Comparison of ENCODE assay signal across 8 mouse cellular contexts in genomic region chr7:55842504-55843152, GRCm38 (mm10). TPM values are rescaled to one million over a fixed set of nuclear protein-coding genes. Genes with fewer than 3 reads are reported as not detected.
DNase-seq lines count a peak whose midpoint lies in the region; ATAC-seq and TF ChIP-seq lines count a peak whose summit lies in the region.

No protein-coding gene starts in this region.

- TF ChIP-seq CTCF in lung, adult 2 months (IDR thresholded peaks at IDR 0.05; ENCODE audit: insufficient read depth, low read length) = no peak

- no peak for ATAC-seq in embryonic facial prominence, embryonic 12.5 days (ENCODE audit: insufficient number of reproducible peaks, insufficient read depth, low FRiP score, low TSS enrichment)
- peak; percentile 73 for ATAC-seq in intestine, embryonic 15.5 days

- H3K9me3 ChIP-seq in embryonic facial prominence, embryonic 12.5 days = no peaks in the 10 kb centered on the region
- H3K9me3 ChIP-seq in intestine, embryonic 15.5 days = no peaks in the 10 kb centered on the region

- H3K27ac ChIP-seq in embryonic facial prominence, embryonic 12.5 days = peak overlapping the region; percentile 97
- peak overlapping the region; percentile 97 for H3K27ac ChIP-seq in intestine, embryonic 15.5 days

- H3K27me3 ChIP-seq in embryonic facial prominence, embryonic 12.5 days = no peaks in the 10 kb centered on the region
- no peaks in the 10 kb centered on the region for H3K27me3 ChIP-seq in intestine, embryonic 15.5 days (replicated peaks)

- peak overlapping the region; percentile 78 for H3K4me2 ChIP-seq in embryonic facial prominence, embryonic 12.5 days (replicated peaks)
- H3K4me2 ChIP-seq in intestine, embryonic 15.5 days (replicated peaks) = peak overlapping the region; percentile 78

- peaks cover 3% of the 10 kb centered on the region; the same call in 1 of the 2 replicates for H3K4me1 ChIP-seq in lung, adult 2 months (ENCODE audit: control insufficient read depth, insufficient read depth, low read length)
- H3K4me1 ChIP-seq in embryonic facial prominence, embryonic 12.5 days = peaks cover 7% of the 10 kb centered on the region; the same call in 1 of the 2 replicates
- H3K4me1 ChIP-seq in intestine, embryonic 15.5 days (replicated peaks) = peaks cover 7% of the 10 kb centered on the region; the same call in 1 of the 2 replicates

- peak overlapping the region; percentile 85 for H3K9ac ChIP-seq in embryonic facial prominence, embryonic 12.5 days
- H3K9ac ChIP-seq in intestine, embryonic 15.5 days = peak overlapping the region; percentile 91

- H3K36me3 ChIP-seq in embryonic facial prominence, embryonic 12.5 days = no peaks in the 10 kb centered on the region
- H3K36me3 ChIP-seq in intestine, embryonic 15.5 days = no peaks in the 10 kb centered on the region

- DNase-seq in adrenal gland, postnatal 10 days = peak; percentile 25
- DNase-seq in adrenal gland, postnatal 4 days (ENCODE audit: low spot score in 2 of 2) = no peak
- no peak for DNase-seq in lung, adult 2 months
- DNase-seq in lung, postnatal 4 days = no peak
- peak; percentile 45 for DNase-seq in mesoderm, embryonic 11.5 days (ENCODE audit: low read depth, low spot score)
- DNase-seq in T-cell, adult 2 months (ENCODE audit: low spot score) = no peak

- TF ChIP-seq POLR2A in lung, adult 2 months (IDR thresholded peaks at IDR 0.05; ENCODE audit: borderline replicate concordance, extremely low read depth, low read depth, low read length) = no peak

- peak overlapping the region; percentile 81 for H3K4me3 ChIP-seq in lung, adult 2 months (replicated peaks; ENCODE audit: extremely low read depth, low read depth, low read length)
- H3K4me3 ChIP-seq in embryonic facial prominence, embryonic 12.5 days = peak overlapping the region; percentile 82
- peak overlapping the region; percentile 90 for H3K4me3 ChIP-seq in intestine, embryonic 15.5 days (replicated peaks)

- WGBS in lung, adult 2 months = under 1% methylated on average over 40 of the region's 40 CpGs
- 1% methylated on average over 40 of the region's 40 CpGs for WGBS in embryonic facial prominence, embryonic 12.5 days
- under 1% methylated on average over 40 of the region's 40 CpGs for WGBS in intestine, embryonic 15.5 days

RNA-seq across cellular contexts. Expression of gene Cyfip1, which starts 1.1 kb away (rescaled TPM):
- total RNA-seq in adrenal gland, postnatal 10 days (2021) = 10 to 100 TPM; 64.4 to 72.4 TPM
- total RNA-seq in adrenal gland, postnatal 4 days (2021) = 10 to 100 TPM; 89.4 to 98.2 TPM
- polyA plus RNA-seq in lung, adult 2 months (2012; rRNA removed) = 46.5 and 66.8 TPM in 2 replicates
- 119 and 122 TPM in 2 replicates for polyA plus RNA-seq in embryonic facial prominence, embryonic 12.5 days (2016; fragmentation: Nextera tagmentation; extraction: Ambion mirVana)
- polyA plus RNA-seq in intestine, embryonic 15.5 days (2015; fragmentation: Nextera tagmentation; extraction: Ambion mirVana) = 94.6 and 94.7 TPM in 2 replicates

RNA-seq across cellular contexts. Expression of gene Tubgcp5, which starts 48.7 kb away (rescaled TPM):
- 10 to 100 TPM; 20.2 to 24.5 TPM for total RNA-seq in adrenal gland, postnatal 10 days (2021)
- 10 to 100 TPM; 35.3 to 40.4 TPM for total RNA-seq in adrenal gland, postnatal 4 days (2021)
- polyA plus RNA-seq in lung, adult 2 months (2012; rRNA removed) = 2.5 and 3.6 TPM in 2 replicates
- 44.3 and 48.2 TPM in 2 replicates for polyA plus RNA-seq in embryonic facial prominence, embryonic 12.5 days (2016; fragmentation: Nextera tagmentation; extraction: Ambion mirVana)
- polyA plus RNA-seq in intestine, embryonic 15.5 days (2015; fragmentation: Nextera tagmentation; extraction: Ambion mirVana) = 21.5 and 21.8 TPM in 2 replicates

Comparison
In these comparisons a context has a peak if more than half of its experiments do, and no peak if none do; other contexts are left out.
1. DNase-seq: peak in adrenal gland, postnatal 10 days (single experiment) and mesoderm, embryonic 11.5 days (single experiment); none in adrenal gland, postnatal 4 days (0 of 2), lung, adult 2 months (single experiment), lung, postnatal 4 days (0 of 2) and T-cell, adult 2 months (single experiment).
2. Peak in every context shown above with its lines, with median percentiles within 50 percentile points of each other: H3K4me3 ChIP-seq.